Mouse (Mus musculus) testis, postnatal 10 days (tissue): ENCODE results near the gene Ophn1.

ENCODE experiments used
- DNase-seq: peaks from one replicate; pipeline ENCODE4 v3.0.0; 2021; ENCODE audit warnings: low spot score

The Ophn1 gene

DNA sequence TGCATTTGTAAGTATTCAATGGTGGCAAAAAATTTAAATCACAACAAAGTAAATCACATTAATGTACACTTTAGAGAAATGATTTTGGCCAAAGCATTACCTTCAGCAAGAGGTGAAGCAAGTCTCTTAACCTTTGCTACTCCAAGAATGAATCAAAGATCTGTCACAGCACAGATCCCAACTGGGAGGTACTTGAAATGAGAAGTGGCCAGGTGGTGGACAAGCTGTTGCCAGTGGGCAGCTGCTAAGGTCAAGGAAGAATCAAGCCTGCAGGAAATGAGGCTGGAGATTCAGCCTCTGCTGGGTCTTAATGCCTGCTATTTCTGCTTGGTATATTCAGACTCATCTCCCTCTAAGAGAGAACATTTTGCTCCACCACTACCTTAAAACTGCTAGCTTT, 87.0 kb downstream of the Ophn1 start:
- DNase-seq: no peak

DNA sequence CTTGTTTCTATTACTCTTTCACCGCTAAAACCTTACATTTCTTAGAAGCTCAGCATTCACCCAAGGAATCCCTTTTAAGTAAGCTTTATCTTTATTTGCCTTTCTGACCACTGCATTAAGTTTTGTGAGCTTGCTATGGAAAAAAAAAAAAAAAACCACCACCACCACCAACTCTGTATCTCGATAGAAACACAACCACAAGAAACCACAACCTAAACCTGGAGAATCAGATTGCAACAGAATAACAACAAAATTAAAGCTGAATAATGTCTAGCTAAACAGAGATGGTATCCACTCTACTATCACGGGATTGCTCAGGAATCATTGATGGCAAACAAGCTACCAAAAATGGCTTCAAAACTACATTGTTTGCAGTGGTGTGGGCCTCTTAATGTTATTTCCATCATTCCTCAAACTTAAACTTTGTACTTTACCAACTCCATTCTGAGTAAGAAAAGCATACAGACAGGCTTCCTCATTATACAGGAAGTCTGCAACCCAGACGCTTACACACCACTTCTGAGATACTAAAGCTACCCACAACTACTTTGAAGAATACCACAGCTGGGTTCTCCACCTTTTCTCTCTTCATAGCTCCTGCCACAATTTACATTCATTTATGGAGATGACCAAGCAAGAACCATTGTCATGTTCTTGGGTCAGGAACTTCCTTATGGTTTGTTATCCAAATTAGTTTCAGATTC, 116.4 kb downstream of the Ophn1 start:
- no peak for DNase-seq

DNA sequence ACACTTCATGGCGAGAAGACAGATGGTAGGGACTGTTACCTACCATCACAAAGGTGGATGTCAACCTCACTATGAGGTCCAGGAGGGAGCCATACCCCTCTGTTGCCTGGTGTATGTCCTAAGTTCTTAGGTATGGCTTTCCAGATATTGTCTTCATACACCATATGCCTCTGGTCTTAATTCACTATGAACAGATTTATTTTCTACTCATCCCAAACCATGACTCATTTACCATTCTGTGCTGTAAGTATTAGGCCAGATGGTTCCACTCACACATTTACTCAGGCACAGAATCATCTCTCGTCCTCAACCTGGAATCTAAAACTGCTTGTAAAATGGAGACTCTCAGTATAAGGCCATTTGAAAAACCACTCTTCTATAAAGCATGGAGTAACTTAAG, 135.7 kb downstream of the Ophn1 start:
- no peak for DNase-seq

GRCm38 (mm10) chrX:98751279-98751817, 139.5 kb downstream of the Ophn1 start:
- DNase-seq: no peak

DNA sequence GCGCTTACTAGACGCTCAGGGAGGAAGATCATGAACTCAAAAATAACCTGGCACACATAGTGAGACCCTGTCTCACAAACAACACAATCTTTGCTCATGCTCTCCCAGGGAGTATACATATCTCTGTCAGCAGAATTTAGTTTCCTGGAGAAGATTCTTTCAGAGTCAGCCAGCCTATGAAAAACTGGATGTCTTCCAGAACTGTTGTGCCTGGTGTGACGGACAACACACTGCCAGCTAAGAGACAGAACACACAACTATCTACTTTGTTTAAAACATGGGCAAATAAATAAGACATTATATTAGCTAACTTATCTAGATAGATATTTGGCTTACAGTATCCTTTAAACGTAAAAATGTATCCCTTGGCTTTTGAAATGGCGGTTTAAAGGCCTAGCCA, 154.1 kb downstream of the Ophn1 start:
- DNase-seq: no peak

DNA sequence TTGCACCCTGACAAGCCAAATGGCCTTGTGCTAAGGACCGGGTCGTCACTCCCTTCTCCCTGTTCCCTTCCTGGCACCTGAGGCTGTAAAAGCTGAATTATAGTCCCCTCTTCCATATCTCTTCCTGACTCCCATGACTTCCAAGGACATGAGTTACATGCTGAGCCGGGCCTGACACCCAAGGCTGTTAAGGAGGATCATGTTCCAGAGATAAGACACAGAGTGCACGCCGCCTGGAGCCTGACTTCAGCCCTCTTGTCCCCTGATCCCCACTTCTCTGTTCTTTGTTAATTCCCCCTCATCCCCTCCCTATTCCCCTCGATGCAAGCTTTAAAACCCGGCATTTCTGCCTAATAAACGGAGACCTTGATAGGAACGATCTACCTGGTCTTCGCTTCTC, 167.8 kb downstream of the Ophn1 start:
- no peak for DNase-seq

DNA sequence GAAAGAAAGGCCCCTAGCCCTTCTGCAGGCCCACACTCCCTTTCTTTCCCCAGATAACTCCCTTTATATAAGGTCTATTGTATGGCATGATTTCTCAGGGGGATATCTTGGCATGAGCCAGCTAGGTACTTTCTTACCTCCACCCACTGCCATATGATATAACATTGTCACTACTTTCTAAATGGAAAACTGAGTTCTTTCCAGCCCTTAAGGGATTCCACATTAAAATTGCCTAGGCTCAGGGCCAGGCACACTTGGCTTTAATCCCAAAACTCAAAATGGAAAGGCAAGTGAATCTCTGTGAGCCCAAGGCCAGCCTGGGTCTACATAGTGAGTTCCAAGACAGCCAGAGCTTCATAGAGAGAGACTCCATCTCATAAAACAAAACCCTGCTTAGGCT, 183.1 kb downstream of the Ophn1 start:
- DNase-seq: peak; percentile 39

DNA sequence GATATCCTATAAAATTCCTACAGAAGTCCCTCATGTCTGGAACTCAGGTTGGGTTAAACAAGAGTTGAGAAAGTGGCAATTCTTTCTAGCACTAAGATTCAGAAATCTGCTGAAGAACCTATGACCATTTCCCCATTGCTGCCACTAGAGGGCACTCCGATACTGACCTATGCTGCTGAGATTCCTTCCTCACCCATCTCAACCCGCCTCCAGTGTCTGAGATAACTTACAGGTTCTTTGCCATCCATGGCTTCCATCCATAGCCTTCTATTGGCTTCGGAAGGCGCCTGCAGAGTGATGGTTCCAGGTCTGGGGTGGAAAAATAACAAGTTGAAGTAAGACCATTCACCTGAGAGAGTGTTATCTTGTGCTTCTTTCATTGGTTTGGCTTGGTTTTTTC, 189.2 kb downstream of the Ophn1 start:
- DNase-seq: peak; percentile 48

DNA sequence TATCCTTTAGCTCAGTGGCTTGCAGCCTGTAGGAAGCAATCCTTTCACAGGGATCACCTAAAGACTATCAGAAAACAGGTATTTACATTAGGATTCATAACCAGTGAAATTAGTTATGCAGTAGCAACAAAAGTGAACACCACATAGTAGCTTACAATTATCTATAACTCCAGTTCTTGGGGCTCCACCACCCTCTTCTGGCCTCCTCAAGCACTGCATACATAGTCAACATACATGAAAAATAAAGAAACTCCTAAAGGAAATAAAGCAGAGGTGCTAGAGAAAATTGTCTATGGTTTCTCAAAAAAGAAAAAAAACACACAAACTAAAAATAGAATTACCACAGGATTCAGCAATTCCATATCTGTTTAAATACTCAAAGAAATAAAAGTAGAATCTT, 208.2 kb downstream of the Ophn1 start:
- DNase-seq: peak; percentile 40

DNA sequence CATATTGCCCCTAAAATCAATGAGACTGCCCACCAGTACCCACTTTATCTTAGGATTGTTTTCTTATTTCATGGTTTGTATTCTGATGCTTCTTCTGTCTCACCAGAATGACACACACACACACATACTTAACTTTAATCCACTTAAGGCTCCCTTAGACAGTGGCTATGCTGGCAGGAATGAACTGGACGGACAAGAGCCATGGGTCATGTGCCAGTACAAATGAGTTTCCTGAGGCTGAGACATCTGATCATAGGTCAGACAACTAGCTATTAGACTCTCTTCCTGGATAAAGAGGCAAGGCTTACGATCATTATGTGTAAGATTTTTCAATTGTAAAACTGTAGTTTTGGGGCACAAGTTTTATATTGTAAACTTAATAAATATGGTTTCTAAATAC, 209.5 kb downstream of the Ophn1 start:
- no peak for DNase-seq

- no peak for DNase-seq
Observed at GRCm38 (mm10) chrX:98670988-98671387, 219.8 kb downstream of the Ophn1 start.

DNA sequence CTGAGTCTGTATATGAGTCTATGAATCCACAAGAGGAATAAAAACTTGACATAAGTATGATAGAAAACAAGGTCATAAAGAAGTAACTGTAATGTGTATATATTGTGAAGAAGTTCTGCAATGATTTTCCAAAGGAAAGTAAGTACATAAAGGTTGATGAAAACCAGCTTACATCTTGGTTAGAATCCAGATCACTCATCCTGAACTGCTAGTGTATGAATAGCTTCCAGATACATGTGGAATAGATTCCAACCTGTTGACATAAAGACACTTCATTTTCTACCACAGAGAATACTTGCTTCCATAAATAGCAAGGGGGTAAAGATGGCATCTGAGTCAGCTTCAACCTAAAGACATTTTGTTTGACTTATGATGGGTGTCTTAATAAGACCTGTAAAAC, 239.4 kb downstream of the Ophn1 start:
- no peak for DNase-seq

DNA sequence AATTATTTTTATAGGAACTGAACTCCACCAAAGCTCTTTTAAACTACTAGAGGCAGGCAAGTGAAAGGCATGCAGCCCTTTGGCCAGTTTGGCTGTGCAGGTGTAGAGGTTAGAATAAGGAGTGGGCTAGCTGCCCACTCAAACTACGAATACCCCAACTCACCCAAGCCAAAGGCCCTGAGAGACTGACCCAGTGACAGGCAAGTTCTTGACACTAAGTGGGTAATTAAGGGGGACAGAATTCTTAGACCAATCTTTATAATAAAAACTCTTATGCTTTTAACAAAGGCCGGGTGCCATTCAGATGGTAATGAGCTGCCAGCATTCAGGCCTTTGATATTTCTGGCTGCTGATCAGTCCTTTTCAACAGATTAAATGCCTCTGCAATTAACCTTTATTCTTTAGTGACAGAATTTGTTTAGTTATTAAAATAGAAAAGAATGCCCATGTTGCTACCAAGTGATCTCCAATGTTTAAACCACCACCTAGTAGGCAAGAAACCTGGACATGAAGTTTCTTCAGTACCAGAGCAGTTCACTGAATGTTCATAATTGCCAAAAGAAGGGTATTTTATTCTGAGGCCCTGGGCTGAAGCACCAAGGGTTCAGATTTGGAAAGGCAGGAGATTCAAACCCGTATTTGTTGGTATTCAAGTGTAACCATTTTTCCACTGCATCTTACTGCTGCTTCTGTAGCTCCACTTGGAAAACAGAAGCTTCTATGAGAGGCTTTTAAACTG, 262.0 kb downstream of the Ophn1 start:
- no peak for DNase-seq

DNA sequence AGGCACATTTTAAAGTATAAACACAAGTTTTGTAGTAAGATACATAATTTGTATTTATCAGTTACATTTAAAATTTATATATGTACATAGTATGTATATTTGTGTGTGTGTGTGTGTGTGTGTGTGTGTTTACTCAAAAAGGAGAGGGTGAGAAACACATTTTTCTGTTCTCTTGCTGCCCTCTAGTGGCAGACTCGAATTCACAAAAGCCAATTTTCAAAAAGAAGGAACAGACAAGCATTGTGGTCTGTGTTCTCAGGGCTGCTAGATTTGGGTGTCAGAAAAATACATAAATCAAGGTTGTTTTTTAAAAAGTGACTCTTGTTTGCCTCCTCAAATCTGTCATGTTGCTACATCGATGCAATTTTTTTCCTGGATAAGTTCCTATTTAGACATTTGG, 272.0 kb downstream of the Ophn1 start:
- DNase-seq: peak; percentile 46

DNA sequence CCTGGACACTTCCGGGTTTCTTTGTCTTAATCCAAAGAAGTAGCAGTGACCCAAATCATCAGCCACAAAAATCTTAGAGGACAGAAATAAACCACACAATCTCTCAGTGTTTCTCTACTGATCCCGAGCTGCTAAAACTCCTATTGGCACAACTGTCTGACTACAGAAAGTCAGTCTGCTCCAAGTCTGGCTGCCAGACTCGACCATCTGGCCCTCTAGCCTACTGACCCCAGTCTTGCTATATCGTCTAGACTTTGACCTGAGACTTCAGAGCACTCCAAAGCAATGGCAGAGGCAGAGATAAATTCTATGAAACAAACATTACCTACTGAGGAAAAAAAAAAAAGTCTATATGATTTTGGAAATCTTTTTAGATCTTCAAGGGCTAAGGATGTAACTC, 273.4 kb downstream of the Ophn1 start:
- no peak for DNase-seq

- DNase-seq: no peak
Observed at GRCm38 (mm10) chrX:98574201-98574600, 316.6 kb downstream of the Ophn1 start.

GRCm38 (mm10) chrX:98546458-98546857, 344.4 kb downstream of the Ophn1 start:
- no peak for DNase-seq

GRCm38 (mm10) chrX:98515329-98515728, 375.5 kb downstream of the Ophn1 start:
- DNase-seq: no peak

- no peak for DNase-seq
Observed at GRCm38 (mm10) chrX:98514359-98514904, 376.4 kb downstream of the Ophn1 start.
